Mouse (Mus musculus) hindbrain, embryonic 10.5 days (tissue): ENCODE results near the gene 1700017B05Rik. TPM values are rescaled to one million over a fixed set of nuclear protein-coding genes. Genes with fewer than 3 reads are reported as not detected.

ENCODE experiments used
- DNase-seq: peaks from one replicate; pipeline ENCODE4 v3.0.0-alpha.2; 2017; ENCODE audit warnings: low spot score
- H3K27ac ChIP-seq: fragments of 300-500 bp; sonication (generic); 2 replicates; pipeline ENCODE4 v1.5.1; 2016; ENCODE audit warnings: mild to moderate bottlenecking, moderate library complexity
- H3K27me3 ChIP-seq: fragments of 300-500 bp; sonication (generic); 2 replicates; pipeline ENCODE4 v1.6.1; 2016; ENCODE audit warnings: mild to moderate bottlenecking; ENCODE audit not compliant: poor library complexity, insufficient read depth, severe bottlenecking
- H3K36me3 ChIP-seq: fragments of 300-500 bp; sonication (generic); 2 replicates; pipeline ENCODE4 v1.6.1; 2016; ENCODE audit warnings: mild to moderate bottlenecking, moderate library complexity
- H3K4me1 ChIP-seq: fragments of 300-500 bp; sonication (generic); replicated peaks from 2 replicates; pipeline ENCODE4 v1.6.1; 2016; ENCODE audit warnings: mild to moderate bottlenecking
- H3K4me3 ChIP-seq: fragments of 300-500 bp; sonication (generic); 2 replicates; pipeline ENCODE4 v1.5.1; 2016; ENCODE audit warnings: mild to moderate bottlenecking, moderate library complexity
- H3K9me3 ChIP-seq: fragments of 300-500 bp; sonication (generic); 2 replicates; pipeline ENCODE4 v1.6.1; 2016; ENCODE audit warnings: mild to moderate bottlenecking, moderate library complexity
- WGBS: fragments of 180-500 bp; shearing (Covaris S2); methylation state at CpG from one replicate; pipeline ENCODE4 v1.1.7; 2016; 5-methylcytosine and 5-hydroxymethylcytosine counted together
- polyA plus RNA-seq: library from polyadenylated mRNA; unstranded; fragments of >200 nt; fragmentation: Nextera tagmentation; extraction: Ambion mirVana; gene quantifications from 2 replicates; pipeline ENCODE4 v1.2.1, GENCODE M21; 2016

The 1700017B05Rik gene
- polyA plus RNA-seq, 1 experiment from 2014 or later, result 10.9 TPM

GRCm38 (mm10) chr9:57294905-57295304 lies 32.5 kb upstream of the 1700017B05Rik start:
- H3K9me3 ChIP-seq, result no peaks in the 10 kb centered on the region
- no peak overlapping the region for H3K27ac ChIP-seq
- no peak overlapping the region for H3K4me3 ChIP-seq
- no peaks in the 10 kb centered on the region for H3K27me3 ChIP-seq
- 82% methylated on average over 3 of the region's 3 CpGs for WGBS
- no peak for DNase-seq
- H3K36me3 ChIP-seq, result no peaks in the 10 kb centered on the region
- H3K4me1 ChIP-seq, result peaks cover 4% of the 10 kb centered on the region; the same call in 1 of the 2 replicates

- Histone ChIP-seq H3K9me3 (no peaks in the 10 kb centered on the region), H3K36me3 (no peaks in the 10 kb centered on the region), H3K4me1 (peaks cover 3% of the 10 kb centered on the region; the same call in 1 of the 2 replicates), H3K27ac (no peak overlapping the region), H3K4me3 (no peak overlapping the region), H3K27me3 (0 out of 2 replicates have a peak, but pooled peaks cover 10% of the 10 kb centered on the region)
- no peak for DNase-seq
- 87% methylated on average over 6 of the region's 6 CpGs for WGBS
Observed at GRCm38 (mm10) chr9:57287183-57287582, 24.8 kb upstream of the 1700017B05Rik start.

- DNase-seq, result no peak
- Histone ChIP-seq H3K4me1 (peaks cover 19% of the 10 kb centered on the region), H3K9me3 (no peaks in the 10 kb centered on the region), H3K27ac (no peak overlapping the region), H3K36me3 (no peaks in the 10 kb centered on the region), H3K27me3 (peaks cover 29% of the 10 kb centered on the region), H3K4me3 (no peak overlapping the region)
- 82% methylated on average over 4 of the region's 4 CpGs for WGBS
Observed at GRCm38 (mm10) chr9:57283311-57283710, 20.9 kb upstream of the 1700017B05Rik start.

GRCm38 (mm10) chr9:57282686-57283085 lies 20.3 kb upstream of the 1700017B05Rik start:
- no peak overlapping the region for H3K4me3 ChIP-seq
- peaks cover 29% of the 10 kb centered on the region for H3K27me3 ChIP-seq
- DNase-seq, result no peak
- H3K4me1 ChIP-seq, result peaks cover 25% of the 10 kb centered on the region
- WGBS, result 85% methylated on average over 3 of the region's 3 CpGs
- no peaks in the 10 kb centered on the region for H3K36me3 ChIP-seq
- H3K9me3 ChIP-seq, result no peaks in the 10 kb centered on the region
- no peak overlapping the region for H3K27ac ChIP-seq

GRCm38 (mm10) chr9:57281549-57281948 lies 19.1 kb upstream of the 1700017B05Rik start:
- Histone ChIP-seq H3K9me3 (no peaks in the 10 kb centered on the region), H3K27me3 (peaks cover 29% of the 10 kb centered on the region), H3K27ac (peak overlapping the region; percentile 78), H3K4me3 (peak overlapping the region; percentile 41), H3K4me1 (peaks cover 28% of the 10 kb centered on the region), H3K36me3 (no peaks in the 10 kb centered on the region)
- WGBS, result 15% methylated on average over 20 of the region's 20 CpGs
- DNase-seq, result peak; percentile 44

GRCm38 (mm10) chr9:57279441-57279840 lies 17.0 kb upstream of the 1700017B05Rik start:
- Histone ChIP-seq H3K4me3 (no peak overlapping the region), H3K36me3 (no peaks in the 10 kb centered on the region), H3K4me1 (peaks cover 28% of the 10 kb centered on the region), H3K27ac (no peak overlapping the region), H3K27me3 (peaks cover 29% of the 10 kb centered on the region), H3K9me3 (no peaks in the 10 kb centered on the region)
- DNase-seq, result no peak
- WGBS, result 68% methylated on average over 4 of the region's 4 CpGs

- H3K36me3 ChIP-seq, result no peaks in the 10 kb centered on the region
- DNase-seq, result no peak
- H3K27ac ChIP-seq, result no peak overlapping the region
- peaks cover 29% of the 10 kb centered on the region for H3K27me3 ChIP-seq
- H3K4me1 ChIP-seq, result peaks cover 38% of the 10 kb centered on the region
- WGBS, result 61% methylated on average over 4 of the region's 4 CpGs
- H3K4me3 ChIP-seq, result no peak overlapping the region
- H3K9me3 ChIP-seq, result no peaks in the 10 kb centered on the region
Observed at GRCm38 (mm10) chr9:57278268-57278667, 15.9 kb upstream of the 1700017B05Rik start.

GRCm38 (mm10) chr9:57276311-57276710 lies 13.9 kb upstream of the 1700017B05Rik start:
- H3K27me3 ChIP-seq, result peaks cover 16% of the 10 kb centered on the region
- no peaks in the 10 kb centered on the region for H3K9me3 ChIP-seq
- no peak overlapping the region for H3K27ac ChIP-seq
- peaks cover 37% of the 10 kb centered on the region for H3K4me1 ChIP-seq
- DNase-seq, result no peak
- H3K36me3 ChIP-seq, result no peaks in the 10 kb centered on the region
- H3K4me3 ChIP-seq, result no peak overlapping the region

- 31% methylated on average over 6 of the region's 6 CpGs for WGBS
- no peak for DNase-seq
- H3K27ac ChIP-seq, result no peak overlapping the region
- H3K4me1 ChIP-seq, result peaks cover 53% of the 10 kb centered on the region
- no peaks in the 10 kb centered on the region for H3K36me3 ChIP-seq
- no peak overlapping the region for H3K4me3 ChIP-seq
- H3K9me3 ChIP-seq, result no peaks in the 10 kb centered on the region
- H3K27me3 ChIP-seq, result peaks cover 13% of the 10 kb centered on the region
Observed at GRCm38 (mm10) chr9:57273805-57274494, 11.5 kb upstream of the 1700017B05Rik start.

- Histone ChIP-seq H3K27ac (no peak overlapping the region), H3K27me3 (peaks cover 14% of the 10 kb centered on the region), H3K4me1 (peaks cover 57% of the 10 kb centered on the region), H3K36me3 (no peaks in the 10 kb centered on the region), H3K4me3 (no peak overlapping the region), H3K9me3 (no peaks in the 10 kb centered on the region)
- 53% methylated on average over 8 of the region's 8 CpGs for WGBS
- DNase-seq, result no peak
Observed at GRCm38 (mm10) chr9:57272902-57273804, 10.7 kb upstream of the 1700017B05Rik start.

GRCm38 (mm10) chr9:57271837-57272562 lies 9.6 kb upstream of the 1700017B05Rik start:
- Histone ChIP-seq H3K27me3 (peaks cover 14% of the 10 kb centered on the region), H3K27ac (no peak overlapping the region), H3K9me3 (no peaks in the 10 kb centered on the region), H3K4me1 (peaks cover 61% of the 10 kb centered on the region), H3K4me3 (no peak overlapping the region), H3K36me3 (no peaks in the 10 kb centered on the region)
- 48% methylated on average over 9 of the region's 9 CpGs for WGBS
- no peak for DNase-seq

- no peak overlapping the region for H3K27ac ChIP-seq
- no peaks in the 10 kb centered on the region for H3K36me3 ChIP-seq
- no peaks in the 10 kb centered on the region for H3K9me3 ChIP-seq
- DNase-seq, result no peak
- WGBS, result 60% methylated on average over 1 of the region's 1 CpGs
- H3K27me3 ChIP-seq, result peaks cover 20% of the 10 kb centered on the region
- peaks cover 70% of the 10 kb centered on the region for H3K4me1 ChIP-seq
- H3K4me3 ChIP-seq, result no peak overlapping the region
Observed at GRCm38 (mm10) chr9:57271081-57271480, 8.7 kb upstream of the 1700017B05Rik start.
